Mouse (Mus musculus) hindbrain, embryonic 14.5 days (tissue): ENCODE measurements at regions not wholly inside any gene's neighbourhood (a gene's known extent, or its start where the extent isn't known, plus 50 kb on each side); places are given as distances from the start of the nearest gene placed in this dataset.

Experiments used
- ATAC-seq: fragments of 200-750 bp; cut with Nextera tagmentation; 2 replicates; pipeline ENCODE4 v1.8.0; 2017; ENCODE audit warnings: moderate number of reproducible peaks, mild to moderate bottlenecking, moderate TSS enrichment, moderate library complexity; ENCODE audit not compliant: low FRiP score
- DNase-seq: peaks from one replicate; pipeline ENCODE4 v3.0.0-alpha.2; 2015; ENCODE audit warnings: low spot score
- H3K27ac ChIP-seq: fragments of 300-500 bp; sonication (generic); 2 replicates; pipeline ENCODE4 v1.5.1; 2014; ENCODE audit warnings: mild to moderate bottlenecking, moderate library complexity
- H3K27me3 ChIP-seq: fragments of 300-500 bp; sonication (generic); 2 replicates; pipeline ENCODE4 v1.6.1; 2014; ENCODE audit warnings: mild to moderate bottlenecking, low read length, mixed read lengths; ENCODE audit not compliant: control insufficient read depth, insufficient read depth
- H3K36me3 ChIP-seq: fragments of 300-500 bp; sonication (generic); replicated peaks from 2 replicates; pipeline ENCODE4 v1.6.1; 2014; ENCODE audit not compliant: control insufficient read depth, insufficient read depth
- H3K4me1 ChIP-seq: fragments of 300-500 bp; sonication (generic); replicated peaks from 2 replicates; pipeline ENCODE4 v1.6.1; 2014; ENCODE audit warnings: antibody characterized with exemption, low read length, mixed read lengths; ENCODE audit not compliant: control insufficient read depth, insufficient read depth
- H3K4me2 ChIP-seq: fragments of 300-500 bp; sonication (generic); replicated peaks from 2 replicates; pipeline ENCODE4 v1.6.1; 2014; ENCODE audit warnings: mild to moderate bottlenecking, moderate library complexity
- H3K4me3 ChIP-seq: fragments of 300-500 bp; sonication (generic); replicated peaks from 2 replicates; pipeline ENCODE4 v1.5.1; 2014; ENCODE audit warnings: mild to moderate bottlenecking, low read length
- H3K9ac ChIP-seq: fragments of 300-500 bp; sonication (generic); 2 replicates; pipeline ENCODE4 v1.6.1; 2014
- H3K9me3 ChIP-seq: fragments of 300-500 bp; sonication (generic); 2 replicates; pipeline ENCODE4 v1.6.1; 2016; ENCODE audit warnings: low read length; ENCODE audit not compliant: control insufficient read depth
- WGBS: fragments of 180-500 bp; shearing (Covaris S2); extraction: QIAGEN DNeasy Blood & Tissue Kit; methylation state at CpG from one replicate; pipeline ENCODE4 v1.1.7; 2014; 5-methylcytosine and 5-hydroxymethylcytosine counted together

DNA sequence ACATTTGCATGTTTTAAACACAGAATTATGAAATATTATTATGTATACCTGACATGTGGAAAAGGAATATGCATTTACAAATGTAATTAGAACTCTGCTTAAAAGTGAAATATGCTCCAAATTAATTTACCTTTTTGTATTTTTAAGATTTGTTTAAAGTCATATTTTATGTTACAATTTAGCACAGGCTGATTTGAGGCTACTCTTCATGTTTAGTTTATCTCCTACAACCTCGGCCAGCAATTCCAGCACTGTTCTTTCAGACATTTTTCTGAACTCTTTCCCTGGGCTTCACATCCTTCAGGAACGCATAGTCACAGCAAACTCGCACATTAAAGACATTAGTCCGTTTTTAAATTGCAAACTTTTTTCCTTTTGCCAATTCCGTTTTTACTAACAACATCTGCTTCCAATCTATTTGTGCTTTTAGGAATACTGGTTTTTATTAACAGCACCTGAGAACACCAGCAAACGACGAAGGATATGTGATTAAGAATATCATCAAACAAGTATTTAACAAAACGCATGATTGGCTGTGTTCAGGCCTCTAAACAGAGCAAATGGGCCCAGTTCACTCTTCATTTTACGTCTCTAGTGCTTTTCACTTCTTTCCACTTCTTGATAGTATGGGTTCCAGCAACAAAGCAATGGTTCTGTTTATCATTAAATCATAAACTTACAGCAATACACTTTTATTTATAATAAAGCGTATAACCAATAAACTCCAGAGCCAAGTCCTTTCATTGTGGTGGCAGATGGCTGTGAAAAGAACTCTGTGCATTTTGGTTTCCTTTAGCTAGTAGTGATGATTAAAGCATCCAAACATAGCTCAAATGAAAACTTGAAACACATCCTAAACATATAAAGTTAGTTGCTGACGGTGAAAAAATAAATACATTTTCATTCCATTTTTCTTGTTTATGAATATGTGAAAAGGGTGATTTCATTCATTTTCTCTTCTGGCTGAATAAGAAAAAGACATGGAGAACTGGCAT is 251.3 kb upstream of the Nfe2l3 start:
- DNase-seq = peak; percentile 58
- Histone ChIP-seq H3K4me3 (no peak overlapping the region), H3K36me3 (no peaks in the 10 kb centered on the region), H3K27ac (no peak overlapping the region), H3K9ac (no peak overlapping the region), H3K4me1 (no peaks in the 10 kb centered on the region), H3K9me3 (no peaks in the 10 kb centered on the region), H3K4me2 (no peak overlapping the region), H3K27me3 (peaks cover 93% of the 10 kb centered on the region)
- 7% methylated on average over 11 of the region's 11 CpGs for WGBS
- no peak for ATAC-seq

DNA sequence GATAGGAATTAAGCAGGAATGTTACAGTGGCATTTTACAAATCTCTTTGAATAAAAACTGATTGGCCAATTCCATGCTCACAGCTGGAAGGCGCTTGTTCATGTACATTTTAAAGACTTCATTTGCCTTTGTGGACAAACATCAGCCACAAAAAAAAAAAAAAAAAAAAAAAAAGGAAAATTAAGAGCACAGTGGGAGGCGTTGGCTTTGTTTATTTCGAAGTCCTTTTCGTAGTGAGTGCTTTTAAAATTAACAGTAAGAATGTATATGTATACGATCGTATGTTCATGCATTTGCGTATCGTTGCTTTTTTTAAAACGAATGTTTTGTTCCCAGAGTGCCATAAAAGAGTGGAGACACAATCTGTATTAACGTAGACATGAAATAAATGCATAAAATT is 250.6 kb upstream of the Nfe2l3 start:
- no peak for ATAC-seq
- Histone ChIP-seq H3K27me3 (peaks cover 93% of the 10 kb centered on the region), H3K4me2 (no peak overlapping the region)

DNA sequence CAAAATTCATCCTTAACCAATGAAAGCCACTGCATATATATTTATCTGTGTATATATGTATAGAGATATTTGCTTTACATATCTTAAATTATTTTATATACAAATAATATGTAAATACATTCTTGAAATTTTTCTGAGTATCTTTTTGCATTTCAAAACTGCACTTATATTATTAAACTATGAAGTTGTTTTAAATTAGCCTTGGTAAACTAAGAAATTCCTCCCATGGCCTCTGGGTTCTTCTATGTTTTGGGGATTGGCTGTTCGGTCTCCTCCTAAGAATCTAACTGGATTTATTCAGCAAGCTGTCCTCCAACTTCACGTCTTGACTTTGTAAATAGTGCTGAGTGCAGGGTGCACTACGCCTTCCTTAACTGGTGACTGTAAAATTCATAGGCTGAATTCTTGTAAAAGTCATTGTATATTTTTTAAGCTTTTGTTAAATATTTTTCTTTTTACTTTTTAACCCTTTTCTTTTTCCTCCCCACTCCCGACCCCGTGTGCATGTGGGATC is 249.6 kb upstream of the Nfe2l3 start:
- no peaks in the 10 kb centered on the region for H3K36me3 ChIP-seq
- DNase-seq = peak; percentile 40
- H3K4me2 ChIP-seq = no peak overlapping the region
- ATAC-seq = no peak
- no peak overlapping the region for H3K9ac ChIP-seq
- 7% methylated on average over 5 of the region's 5 CpGs for WGBS
- H3K9me3 ChIP-seq = no peaks in the 10 kb centered on the region
- no peak overlapping the region for H3K4me3 ChIP-seq
- H3K4me1 ChIP-seq = no peaks in the 10 kb centered on the region
- H3K27ac ChIP-seq = no peak overlapping the region
- peaks cover 93% of the 10 kb centered on the region for H3K27me3 ChIP-seq

More for the DNA sequence above, 250.6 kb upstream of the Nfe2l3 start:
- H3K27ac ChIP-seq = no peak overlapping the region
- H3K9ac ChIP-seq = no peak overlapping the region
- WGBS = 17% methylated on average over 10 of the region's 10 CpGs
- no peaks in the 10 kb centered on the region for H3K4me1 ChIP-seq
- H3K36me3 ChIP-seq = no peaks in the 10 kb centered on the region
- H3K4me3 ChIP-seq = no peak overlapping the region
- no peaks in the 10 kb centered on the region for H3K9me3 ChIP-seq
- peak; percentile 38 for DNase-seq

DNA sequence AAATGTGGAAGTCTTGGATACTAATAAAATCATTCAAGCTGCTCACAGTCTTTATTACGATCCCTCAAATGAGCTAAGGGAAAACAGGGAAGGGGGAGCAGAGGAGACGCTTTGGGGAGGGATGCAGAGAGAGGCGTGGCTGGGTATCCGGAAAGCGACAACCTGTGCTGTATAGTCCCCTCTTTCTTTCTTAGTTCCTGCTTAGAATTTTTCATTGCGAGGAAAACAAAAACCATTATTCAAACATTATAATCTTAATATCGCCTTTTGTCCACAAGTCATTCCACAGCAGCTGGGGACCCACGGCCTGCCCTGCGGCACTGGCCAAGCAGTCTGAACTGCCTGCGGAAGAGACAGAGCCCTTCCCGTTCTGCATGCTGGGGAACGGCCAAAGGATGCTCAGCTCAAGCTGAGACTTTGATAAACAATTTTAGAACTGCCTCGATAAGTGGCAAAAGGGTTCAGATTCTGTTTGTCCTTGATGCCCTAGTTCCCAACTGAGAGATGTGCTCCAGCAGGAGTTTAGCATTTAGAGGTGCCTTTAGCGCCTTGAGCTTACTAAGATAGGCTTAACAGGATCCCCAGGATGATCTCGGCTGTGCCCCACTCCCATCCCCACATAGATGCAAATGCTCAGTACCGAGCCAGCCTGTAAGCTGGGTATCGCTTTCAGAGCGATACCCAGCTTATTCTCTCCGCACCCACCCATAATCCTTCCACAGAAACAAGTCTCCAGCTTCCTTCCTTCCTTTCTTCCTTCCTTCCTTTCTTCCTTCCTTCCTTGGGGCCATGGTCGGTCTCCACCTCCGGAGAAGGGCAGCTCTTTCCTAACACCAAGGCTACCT is 248.7 kb upstream of the Nfe2l3 start:
- DNase-seq = no peak
- H3K9ac ChIP-seq = no peak overlapping the region
- H3K27me3 ChIP-seq = peaks cover 96% of the 10 kb centered on the region
- no peak for ATAC-seq
- no peak overlapping the region for H3K4me2 ChIP-seq
- no peaks in the 10 kb centered on the region for H3K36me3 ChIP-seq
- no peak overlapping the region for H3K27ac ChIP-seq
- WGBS = 1% methylated on average over 21 of the region's 21 CpGs
- H3K4me3 ChIP-seq = no peak overlapping the region
- no peaks in the 10 kb centered on the region for H3K4me1 ChIP-seq
- H3K9me3 ChIP-seq = no peaks in the 10 kb centered on the region

DNA sequence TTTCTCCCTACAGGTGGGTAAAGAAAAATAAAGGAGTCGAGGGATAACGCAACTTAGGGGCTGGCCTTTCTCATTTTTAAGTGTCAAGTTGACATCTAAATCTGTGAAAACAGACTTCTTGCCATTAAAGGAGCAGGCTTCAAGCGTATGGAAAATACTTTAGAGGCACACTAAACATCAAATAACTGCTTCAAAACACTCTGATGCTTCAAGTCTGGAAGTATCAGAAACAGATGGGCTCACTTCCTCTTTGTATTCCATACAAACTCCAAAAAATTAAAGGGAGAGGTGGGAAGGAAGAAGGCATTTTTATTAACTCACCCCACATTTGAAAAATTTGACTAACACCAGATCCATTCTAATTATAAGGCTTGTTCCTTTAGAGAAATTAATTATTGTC is 248.0 kb upstream of the Nfe2l3 start:
- ATAC-seq (no peak), DNase-seq (no peak)
- H3K4me2 ChIP-seq = no peak overlapping the region
- no peak overlapping the region for H3K9ac ChIP-seq
- H3K4me3 ChIP-seq = no peak overlapping the region
- no peaks in the 10 kb centered on the region for H3K4me1 ChIP-seq
- H3K27ac ChIP-seq = no peak overlapping the region
- no peaks in the 10 kb centered on the region for H3K9me3 ChIP-seq
- H3K27me3 ChIP-seq = peaks cover 96% of the 10 kb centered on the region
- no peaks in the 10 kb centered on the region for H3K36me3 ChIP-seq
- WGBS = 3% methylated on average over 3 of the region's 3 CpGs

DNA sequence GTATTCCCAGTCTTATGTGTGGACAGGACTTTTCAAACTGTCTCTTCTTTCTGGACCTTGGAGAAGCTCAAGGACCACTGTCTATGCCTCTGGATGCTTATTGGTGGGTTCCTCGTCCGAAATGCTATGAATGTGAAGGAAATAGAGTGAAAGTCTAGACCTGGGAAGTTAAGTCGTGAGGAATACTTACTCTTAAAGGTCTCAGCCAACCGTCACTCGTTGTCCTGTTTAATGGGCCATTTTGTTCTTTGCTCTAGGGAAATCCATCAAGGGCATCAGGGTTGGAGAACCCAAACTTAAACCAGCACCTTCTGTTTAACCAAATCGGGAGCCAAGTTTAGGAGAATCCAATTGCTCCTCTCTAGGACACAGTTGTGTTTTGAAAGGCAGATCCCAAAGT is 247.3 kb upstream of the Nfe2l3 start:
- Histone ChIP-seq H3K9me3 (no peaks in the 10 kb centered on the region), H3K9ac (no peak overlapping the region), H3K4me2 (no peak overlapping the region), H3K4me1 (no peaks in the 10 kb centered on the region), H3K27ac (no peak overlapping the region), H3K27me3 (peaks cover 96% of the 10 kb centered on the region), H3K36me3 (no peaks in the 10 kb centered on the region), H3K4me3 (no peak overlapping the region)
- DNase-seq (no peak), ATAC-seq (no peak)
- 16% methylated on average over 6 of the region's 6 CpGs for WGBS

DNA sequence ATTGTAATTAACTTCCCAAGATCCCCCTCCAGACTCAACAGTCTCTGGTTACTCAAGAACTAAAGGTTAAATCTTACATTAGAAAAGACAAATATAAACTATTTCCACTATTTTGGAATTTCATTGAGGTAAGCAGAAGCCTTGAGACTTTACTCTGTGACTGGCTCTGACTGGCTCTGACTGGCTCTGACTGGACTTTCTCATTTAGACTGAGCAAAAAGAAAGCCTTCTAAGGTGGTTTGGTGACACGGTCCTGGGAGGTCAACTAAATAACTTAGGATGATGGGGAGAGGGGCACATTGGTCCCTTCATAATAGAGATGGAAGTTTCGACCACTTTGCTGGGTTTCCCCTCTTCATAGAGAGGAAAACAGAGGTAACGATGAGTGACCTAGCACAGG is 243.3 kb upstream of the Nfe2l3 start:
- Histone ChIP-seq H3K9me3 (no peaks in the 10 kb centered on the region), H3K4me1 (peaks cover 11% of the 10 kb centered on the region; the same call in 1 of the 2 replicates), H3K36me3 (no peaks in the 10 kb centered on the region), H3K27me3 (peaks cover 89% of the 10 kb centered on the region), H3K27ac (no peak overlapping the region), H3K4me3 (no peak overlapping the region), H3K9ac (no peak overlapping the region), H3K4me2 (no peak overlapping the region)
- 80% methylated on average over 3 of the region's 3 CpGs for WGBS
- no peak for ATAC-seq
- no peak for DNase-seq

DNA sequence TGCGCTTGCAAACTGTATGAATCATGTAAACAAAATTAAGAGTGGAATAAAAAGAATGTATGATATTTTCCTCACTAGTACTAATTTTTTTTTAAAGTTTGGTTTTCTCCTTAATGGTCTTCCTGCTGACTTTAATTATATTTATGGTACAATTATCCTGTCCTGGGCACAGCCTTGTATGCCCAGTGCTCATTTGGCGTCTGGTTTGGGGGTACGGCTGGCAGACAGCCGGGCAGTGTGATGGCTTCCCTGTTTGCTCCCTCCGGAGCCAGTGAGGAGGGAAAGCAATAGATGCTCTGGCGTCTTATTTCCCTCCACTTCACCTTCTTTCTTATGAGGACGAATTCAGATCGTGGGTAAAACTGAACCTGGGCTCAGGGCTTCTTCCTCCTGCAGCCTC is 239.6 kb upstream of the Nfe2l3 start:
- 28% methylated on average over 8 of the region's 8 CpGs for WGBS
- Histone ChIP-seq H3K4me1 (peaks cover 11% of the 10 kb centered on the region; the same call in 1 of the 2 replicates), H3K4me3 (no peak overlapping the region), H3K4me2 (no peak overlapping the region), H3K9me3 (no peaks in the 10 kb centered on the region), H3K27ac (no peak overlapping the region), H3K9ac (no peak overlapping the region), H3K27me3 (peaks cover 54% of the 10 kb centered on the region), H3K36me3 (no peaks in the 10 kb centered on the region)
- ATAC-seq (no peak), DNase-seq (no peak)

DNA sequence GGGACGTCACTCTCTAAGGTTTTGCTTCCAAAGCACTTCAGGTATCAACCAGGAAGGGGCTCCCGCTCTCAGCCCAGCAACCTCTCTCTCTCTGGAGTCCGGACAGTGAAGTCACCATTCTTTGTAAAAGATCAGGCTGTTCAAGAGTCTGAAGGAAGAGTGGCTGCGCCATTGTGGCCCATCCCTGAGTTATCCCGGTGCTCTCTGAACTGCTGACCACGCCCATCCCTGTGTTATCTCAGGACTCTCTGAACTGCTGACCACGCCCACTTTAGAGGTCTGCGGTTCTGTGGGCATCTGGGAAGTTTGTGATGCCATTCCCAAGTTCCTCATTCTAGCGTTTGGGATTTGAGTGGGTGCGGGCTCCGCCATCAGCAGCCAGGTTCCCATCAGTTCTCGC is 239.1 kb upstream of the Nfe2l3 start:
- peaks cover 11% of the 10 kb centered on the region; the same call in 1 of the 2 replicates for H3K4me1 ChIP-seq
- H3K9ac ChIP-seq = no peak overlapping the region
- ATAC-seq (no peak), DNase-seq (no peak)
- 14% methylated on average over 12 of the region's 12 CpGs for WGBS
- no peak overlapping the region for H3K27ac ChIP-seq
- no peaks in the 10 kb centered on the region for H3K9me3 ChIP-seq
- peaks cover 49% of the 10 kb centered on the region for H3K27me3 ChIP-seq
- no peak overlapping the region for H3K4me3 ChIP-seq
- no peak overlapping the region for H3K4me2 ChIP-seq
- H3K36me3 ChIP-seq = no peaks in the 10 kb centered on the region
